Mouse (Mus musculus): Measurements from ENCODE around the gene Ppp1r8. TPM values are rescaled to one million over a fixed set of nuclear protein-coding genes. Genes with fewer than 3 reads are reported as not detected.

Gene Ppp1r8
- 37.8 to 45.2 TPM (median 42.5 TPM) in 4 replicates for total RNA-seq (2023)

GRCm38 (mm10) chr4:132842970-132843704 is at the start of gene Ppp1r8:
TSS of gene Ppp1r8 (minus strand) at chr4:132843169.

GRCm38 (mm10) chr4:132884064-132884843 is 41.3 kb upstream of the Ppp1r8 start, which contains the start of gene Stx12:
TSS of gene Stx12 (minus strand) at chr4:132884509.

GRCm38 (mm10) chr4:132796196-132796886 is 46.6 kb downstream of the Ppp1r8 start, which contains the start of gene Themis2:
TSS of gene Themis2 (minus strand) at chr4:132796387.

Other genes starting within 250 kb of the Ppp1r8 start
- gene Eya3, start 204.2 kb downstream of the Ppp1r8 start, total RNA-seq (2023) = 30.6 to 39.6 TPM (median 35.5 TPM) in 4 replicates
- 1.3 to 2.7 TPM (median 2.6 TPM) in 4 replicates for gene Xkr8, start 110.6 kb downstream of the Ppp1r8 start, total RNA-seq (2023)
- gene Smpdl3b, start 85.9 kb downstream of the Ppp1r8 start, total RNA-seq (2023) = 0.29 TPM in 1 of 4 replicates, not detected in the others
- gene Rpa2, start 74.8 kb downstream of the Ppp1r8 start, total RNA-seq (2023) = 40.5 to 47.5 TPM (median 45.2 TPM) in 4 replicates
- 133 to 134 TPM (median 133 TPM) in 4 replicates for gene Themis2, start 46.8 kb downstream of the Ppp1r8 start, total RNA-seq (2023)
- gene Stx12, start 41.3 kb upstream of the Ppp1r8 start, total RNA-seq (2023) = 17.7 to 21.1 TPM (median 19.6 TPM) in 4 replicates
- 37.1 to 50.3 TPM (median 44.1 TPM) in 4 replicates for gene Fam76a, start 79.4 kb upstream of the Ppp1r8 start, total RNA-seq (2023)
- gene Fgr, start 130.9 kb upstream of the Ppp1r8 start, total RNA-seq (2023) = 30.2 to 33.7 TPM (median 31.5 TPM) in 4 replicates
- gene Ahdc1, start 168.1 kb upstream of the Ppp1r8 start, total RNA-seq (2023) = 66.2 to 87.0 TPM (median 78.5 TPM) in 4 replicates